Mouse (Mus musculus) spleen, adult 2 months (tissue): Measurements from ENCODE around the gene Ppdpf. TPM values are rescaled to one million over a fixed set of nuclear protein-coding genes. Genes with fewer than 3 reads are reported as not detected.
A peak's percentile ranks its signal among the peaks of the same experiment; 100 is the strongest.
"Not testable (repeated sequence)": the region's sequence is repeated elsewhere in the genome, so short reads cannot be mapped to it uniquely, and the experiment has no call there.

Experiments
- DNase-seq, 2 experiments: peaks; one replicate each; pipeline versions ENCODE4 v3.0.0 to v3.0.0-alpha.2; 2012 to 2021; ENCODE audit warnings: low spot score in 2 of 2, low read depth in 1 of 2
- H3K27ac ChIP-seq: fragments of 200-500 bp; 2 replicates; pipeline ENCODE4 v1.5.1; 2012; ENCODE audit warnings: low read length, inconsistent platforms; ENCODE audit not compliant: insufficient read depth
- H3K27me3 ChIP-seq: fragments of 200-500 bp; 2 replicates; pipeline ENCODE4 v1.6.1; 2012; ENCODE audit warnings: mild to moderate bottlenecking, moderate library complexity, low read length, inconsistent platforms; ENCODE audit not compliant: control insufficient read depth, insufficient read depth
- H3K36me3 ChIP-seq: fragments of 200-500 bp; 2 replicates; pipeline ENCODE4 v1.6.1; 2012; ENCODE audit warnings: mild to moderate bottlenecking, low read length, inconsistent platforms; ENCODE audit not compliant: control insufficient read depth, insufficient read depth
- H3K4me1 ChIP-seq: fragments of 200-500 bp; 2 replicates; pipeline ENCODE4 v1.6.1; 2011; ENCODE audit warnings: inconsistent platforms; ENCODE audit not compliant: control insufficient read depth, insufficient read depth, insufficient read length
- H3K4me3 ChIP-seq: fragments of 200-500 bp; 2 replicates; pipeline ENCODE4 v1.5.1; 2011; ENCODE audit warnings: mild to moderate bottlenecking, inconsistent platforms; ENCODE audit not compliant: insufficient read depth, insufficient read length; ENCODE audit errors: extremely low read depth
- CTCF ChIP-seq: fragments of 200-500 bp; IDR thresholded peaks from 2 replicates; pipeline ENCODE4 v1.5.1; 2011; ENCODE audit warnings: mild to moderate bottlenecking, inconsistent platforms; ENCODE audit not compliant: insufficient read depth, insufficient read length, insufficient replicate concordance; ENCODE audit errors: extremely low read depth
- POLR2A ChIP-seq: fragments of 200-500 bp; IDR thresholded peaks from 2 replicates; pipeline ENCODE4 v1.6.1; 2011; ENCODE audit warnings: low read depth, low read length, inconsistent platforms
- WGBS: fragments of 180-500 bp; shearing (Covaris S2); methylation state at CpG from one replicate; pipeline ENCODE4 v1.1.7; 2018; 5-methylcytosine and 5-hydroxymethylcytosine counted together
- polyA plus RNA-seq: library from polyadenylated mRNA; depleted of rRNA; stranded (reverse); fragments of >200 nt; gene quantifications from 2 replicates; pipeline ENCODE4 v1.2.3, GENCODE M21; 2012

The Ppdpf gene
- polyA plus RNA-seq, 1 experiment = 135 TPM

- no peaks in the 10 kb centered on the region; the same call in 1 of the 2 replicates for H3K27me3 ChIP-seq
- H3K27ac ChIP-seq = no peak overlapping the region
These were observed 6.1 kb upstream of the Ppdpf start for GRCm38 (mm10) chr2:181180898-181181297.

GRCm38 (mm10) chr2:181186635-181187034 lies 412 bp upstream of the Ppdpf start:
- H3K27me3 ChIP-seq = no peaks in the 10 kb centered on the region; the same call in 1 of the 2 replicates
- under 1% methylated on average over 14 of the region's 14 CpGs for WGBS
- H3K4me3 ChIP-seq = peak overlapping the region; percentile 95
- peak overlapping the region; percentile 98 for H3K27ac ChIP-seq
- DNase-seq = peak; percentile 82 to 87
- peaks cover 6% of the 10 kb centered on the region; the same call in 1 of the 2 replicates for H3K4me1 ChIP-seq
- TF ChIP-seq CTCF (peak; percentile 98), POLR2A (no peak)
- no peaks in the 10 kb centered on the region for H3K36me3 ChIP-seq

More at GRCm38 (mm10) chr2:181180898-181181297, 6.1 kb upstream of the Ppdpf start:
- Histone ChIP-seq H3K4me1 (no peaks in the 10 kb centered on the region), H3K4me3 (no peak overlapping the region), H3K36me3 (no peaks in the 10 kb centered on the region)
- DNase-seq = no peak
- TF ChIP-seq CTCF = no peak
- no peak for TF ChIP-seq POLR2A
- WGBS = 79% methylated on average over 6 of the region's 6 CpGs

GRCm38 (mm10) chr2:181188681-181189080 lies 1.6 kb downstream of the Ppdpf start:
- DNase-seq = peak; percentile 32 to 73
- Histone ChIP-seq H3K27ac (peak overlapping the region; percentile 84), H3K4me1 (peaks cover 16% of the 10 kb centered on the region), H3K27me3 (no peaks in the 10 kb centered on the region), H3K4me3 (peak overlapping the region; percentile 3; the same call in 1 of the 2 replicates), H3K36me3 (no peaks in the 10 kb centered on the region)
- TF ChIP-seq POLR2A (peak; percentile 19; the same call in 1 of the 2 replicates), CTCF (no peak)
- WGBS = 27% methylated on average over 2 of the region's 2 CpGs

GRCm38 (mm10) chr2:181189321-181189720 lies 2.3 kb downstream of the Ppdpf start:
- Histone ChIP-seq H3K4me3 (no peak overlapping the region), H3K27me3 (no peaks in the 10 kb centered on the region), H3K27ac (peak overlapping the region; percentile 57), H3K36me3 (no peaks in the 10 kb centered on the region), H3K4me1 (peaks cover 21% of the 10 kb centered on the region)
- no peak for DNase-seq
- 74% methylated on average over 1 of the region's 1 CpGs for WGBS
- TF ChIP-seq POLR2A (no peak), CTCF (no peak)

- H3K4me1 ChIP-seq = peaks cover 24% of the 10 kb centered on the region
- not testable (repeated sequence) for H3K4me3 ChIP-seq, H3K27me3 ChIP-seq, H3K27ac ChIP-seq, H3K36me3 ChIP-seq, DNase-seq
- 71% methylated on average over 4 of the region's 4 CpGs for WGBS
These were observed 4.3 kb downstream of the Ppdpf start for GRCm38 (mm10) chr2:181191385-181191784.

- H3K27me3 ChIP-seq = no peaks in the 10 kb centered on the region
- TF ChIP-seq CTCF (no peak), POLR2A (no peak)
- DNase-seq = no peak
- peaks cover 24% of the 10 kb centered on the region for H3K4me1 ChIP-seq
- peak overlapping the region; percentile 76 for H3K27ac ChIP-seq
- WGBS = 69% methylated on average over 4 of the region's 4 CpGs
- H3K36me3 ChIP-seq = no peaks in the 10 kb centered on the region
- H3K4me3 ChIP-seq = no peak overlapping the region
These were observed 4.9 kb downstream of the Ppdpf start for GRCm38 (mm10) chr2:181191936-181192335.

GRCm38 (mm10) chr2:181193044-181193443 lies 6.0 kb downstream of the Ppdpf start:
- peak overlapping the region; percentile 65; the same call in 1 of the 2 replicates for H3K27ac ChIP-seq
- H3K36me3 ChIP-seq = no peaks in the 10 kb centered on the region
- peaks cover 24% of the 10 kb centered on the region for H3K4me1 ChIP-seq
- peak in 1 of 2 experiments; percentile 30 for DNase-seq
- H3K27me3 ChIP-seq = no peaks in the 10 kb centered on the region
- no peak for TF ChIP-seq CTCF
- TF ChIP-seq POLR2A = no peak
- 18% methylated on average over 3 of the region's 3 CpGs for WGBS
- no peak overlapping the region; the same call in 1 of the 2 replicates for H3K4me3 ChIP-seq
